Mouse (Mus musculus) embryonic facial prominence, embryonic 13.5 days (tissue): ENCODE results near the gene Sox13. TPM values are rescaled to one million over a fixed set of nuclear protein-coding genes. Genes with fewer than 3 reads are reported as not detected.

ENCODE experiments used
- ATAC-seq: fragments of 200-750 bp; cut with Nextera tagmentation; 2 replicates; pipeline ENCODE4 v1.8.0; 2017; ENCODE audit warnings: low read depth; ENCODE audit not compliant: insufficient number of reproducible peaks, insufficient read depth, low FRiP score, low TSS enrichment
- H3K27ac ChIP-seq: fragments of 300-500 bp; sonication (generic); 2 replicates; pipeline ENCODE4 v1.5.1; 2015; ENCODE audit warnings: moderate library complexity, mild to moderate bottlenecking, inconsistent platforms
- H3K27me3 ChIP-seq: fragments of 300-500 bp; sonication (generic); 2 replicates; pipeline ENCODE4 v1.6.1; 2015; ENCODE audit warnings: mild to moderate bottlenecking, inconsistent platforms
- H3K36me3 ChIP-seq: fragments of 300-500 bp; sonication (generic); 2 replicates; pipeline ENCODE4 v1.6.1; 2015; ENCODE audit warnings: mild to moderate bottlenecking, inconsistent platforms
- H3K4me1 ChIP-seq: fragments of 300-500 bp; sonication (generic); 2 replicates; pipeline ENCODE4 v1.6.1; 2015; ENCODE audit warnings: inconsistent platforms
- H3K4me2 ChIP-seq: fragments of 300-500 bp; sonication (generic); 2 replicates; pipeline ENCODE4 v1.6.1; 2015; ENCODE audit warnings: moderate library complexity, mild to moderate bottlenecking, inconsistent platforms
- H3K4me3 ChIP-seq: fragments of 300-500 bp; sonication (generic); 2 replicates; pipeline ENCODE4 v1.5.1; 2015; ENCODE audit warnings: mild to moderate bottlenecking, inconsistent platforms
- H3K9ac ChIP-seq: fragments of 300-500 bp; sonication (generic); 2 replicates; pipeline ENCODE4 v1.6.1; 2015; ENCODE audit warnings: mild to moderate bottlenecking, inconsistent platforms
- H3K9me3 ChIP-seq: fragments of 300-500 bp; sonication (generic); 2 replicates; pipeline ENCODE4 v1.6.1; 2016; ENCODE audit warnings: inconsistent platforms
- WGBS: fragments of 180-500 bp; shearing (Covaris S2); methylation state at CpG from one replicate; pipeline ENCODE4 v1.1.7; 2015; ENCODE audit warnings: mixed read lengths; 5-methylcytosine and 5-hydroxymethylcytosine counted together
- polyA plus RNA-seq: library from polyadenylated mRNA; unstranded; fragments of >200 nt; fragmentation: Nextera tagmentation; extraction: Ambion mirVana; gene quantifications from 2 replicates; pipeline ENCODE4 v1.2.1, GENCODE M21; 2015

Sox13 gene
- polyA plus RNA-seq, 1 experiment from 2014 or later, result 5.2 TPM

DNA sequence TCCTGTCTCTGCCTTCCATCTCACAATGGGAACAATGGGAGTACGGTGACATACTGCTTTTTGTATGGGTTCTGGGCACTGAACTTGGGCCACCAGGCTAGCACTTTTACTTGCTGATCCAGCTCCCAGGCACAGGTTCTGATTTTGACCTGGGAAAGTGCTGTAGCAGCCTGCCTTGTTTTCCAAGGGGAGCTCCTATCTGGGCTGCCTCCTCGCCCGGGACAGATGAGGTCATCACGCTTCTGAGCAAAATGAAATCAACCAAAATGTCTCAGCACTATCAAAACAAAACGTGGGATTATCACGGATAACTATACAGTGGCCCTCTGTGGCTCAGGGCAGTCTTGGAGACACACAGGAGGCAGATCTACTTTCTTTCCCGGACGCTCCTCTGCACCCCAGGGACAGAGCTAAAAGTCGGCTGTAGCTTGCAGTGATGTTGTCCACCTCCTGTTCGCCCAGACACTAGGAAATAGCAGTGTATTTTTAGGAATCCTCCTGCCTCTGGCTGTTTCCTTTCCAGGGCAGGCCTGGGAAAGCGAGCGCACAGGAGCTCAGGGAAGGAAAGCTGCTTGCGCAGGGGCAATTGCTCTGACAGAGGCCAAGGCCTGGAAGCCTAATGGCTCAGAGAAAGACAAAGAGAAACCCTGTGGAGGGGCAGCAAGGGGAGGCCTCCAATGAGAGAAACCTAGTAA is 27.8 kb upstream of the Sox13 start:
- no peak for ATAC-seq
- no peak overlapping the region for H3K4me3 ChIP-seq
- H3K27ac ChIP-seq, result no peak overlapping the region
- H3K4me1 ChIP-seq, result peaks cover 15% of the 10 kb centered on the region
- no peaks in the 10 kb centered on the region; the same call in 1 of the 2 replicates for H3K27me3 ChIP-seq
- H3K4me2 ChIP-seq, result no peak overlapping the region
- 40% methylated on average over 13 of the region's 13 CpGs for WGBS
- H3K36me3 ChIP-seq, result no peaks in the 10 kb centered on the region
- no peaks in the 10 kb centered on the region for H3K9me3 ChIP-seq
- H3K9ac ChIP-seq, result no peak overlapping the region

DNA sequence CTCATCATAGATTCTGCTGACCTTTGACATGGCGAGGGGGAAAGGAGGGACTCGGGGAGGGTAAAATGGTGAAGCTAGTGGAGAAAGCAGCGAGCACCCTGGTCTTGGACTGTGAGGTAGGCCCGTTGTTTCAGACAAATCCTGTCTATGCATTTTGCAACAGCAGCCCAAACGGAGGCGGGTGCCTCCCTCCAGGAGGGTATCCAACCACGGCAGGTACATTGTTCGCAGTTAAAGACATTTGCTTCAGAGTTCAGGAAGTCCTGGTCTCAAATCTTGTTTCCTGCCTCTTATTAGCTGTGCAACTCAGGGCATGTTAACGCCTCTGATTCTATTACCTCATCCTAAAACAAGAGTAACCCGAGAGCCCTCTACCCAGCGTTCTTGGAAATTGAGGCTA is 26.8 kb upstream of the Sox13 start:
- ATAC-seq, result no peak
- Histone ChIP-seq H3K27ac (no peak overlapping the region), H3K9me3 (no peaks in the 10 kb centered on the region), H3K4me1 (peaks cover 15% of the 10 kb centered on the region), H3K27me3 (no peaks in the 10 kb centered on the region; the same call in 1 of the 2 replicates), H3K4me3 (no peak overlapping the region), H3K36me3 (no peaks in the 10 kb centered on the region), H3K9ac (no peak overlapping the region), H3K4me2 (no peak overlapping the region)
- 51% methylated on average over 11 of the region's 11 CpGs for WGBS

DNA sequence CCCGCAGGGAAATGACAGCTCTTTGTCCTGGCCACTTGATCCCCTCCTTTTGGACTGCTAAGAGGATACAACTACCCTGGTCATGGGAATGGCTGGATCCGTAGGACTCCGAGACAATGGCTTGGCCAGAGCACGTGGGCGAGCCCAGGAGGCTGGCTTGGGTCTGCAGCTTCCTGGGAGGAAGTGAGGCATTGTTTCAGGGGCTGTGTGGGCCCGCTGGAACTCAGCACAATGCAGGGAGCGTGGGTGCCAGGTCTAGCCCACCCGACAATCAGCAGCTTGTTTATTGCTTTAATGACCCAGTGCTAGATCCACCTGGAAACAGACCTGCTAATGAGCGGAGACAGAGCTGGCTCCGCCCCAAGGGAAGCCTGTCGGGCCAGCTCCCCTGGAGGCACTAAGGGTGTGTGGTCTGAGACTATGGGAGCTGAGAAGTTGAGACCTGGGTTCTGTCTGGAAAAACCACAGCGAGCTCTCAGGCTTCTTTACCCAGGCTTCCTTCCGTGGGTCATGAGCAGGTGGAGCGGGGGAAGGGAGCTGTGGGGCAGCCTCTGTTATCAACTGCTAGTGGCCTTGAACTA is 24.3 kb upstream of the Sox13 start:
- Histone ChIP-seq H3K4me3 (no peak overlapping the region), H3K9ac (no peak overlapping the region), H3K4me2 (no peak overlapping the region), H3K9me3 (no peaks in the 10 kb centered on the region), H3K27ac (peak overlapping the region; percentile 36; the same call in 1 of the 2 replicates), H3K4me1 (peaks cover 15% of the 10 kb centered on the region), H3K36me3 (no peaks in the 10 kb centered on the region), H3K27me3 (no peaks in the 10 kb centered on the region; the same call in 1 of the 2 replicates)
- WGBS, result 31% methylated on average over 14 of the region's 14 CpGs
- ATAC-seq, result peak; percentile 59; the same call in 1 of the 2 replicates

DNA sequence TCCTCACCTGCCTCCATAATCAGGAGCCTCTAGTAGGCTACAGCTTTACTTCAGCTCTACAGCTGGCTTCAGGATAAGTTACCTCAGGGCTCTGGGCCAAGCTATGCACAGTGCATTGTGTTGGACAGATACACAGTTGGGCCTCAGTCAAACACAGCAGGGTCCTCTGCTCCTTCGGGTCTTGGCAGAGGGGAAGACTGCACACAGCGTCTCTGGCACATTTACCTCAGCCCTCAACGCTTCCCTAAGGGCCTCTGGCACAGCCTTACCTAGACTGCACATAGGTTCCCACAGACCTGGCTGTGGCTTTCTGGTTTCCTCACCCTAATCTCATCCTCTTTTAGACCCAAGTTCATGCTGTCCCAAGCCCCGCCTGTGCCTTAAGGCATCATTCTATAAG is 22.1 kb upstream of the Sox13 start:
- no peaks in the 10 kb centered on the region; the same call in 1 of the 2 replicates for H3K27me3 ChIP-seq
- WGBS, result 85% methylated on average over 4 of the region's 4 CpGs
- no peak overlapping the region for H3K9ac ChIP-seq
- no peak overlapping the region for H3K4me3 ChIP-seq
- H3K9me3 ChIP-seq, result peaks cover 4% of the 10 kb centered on the region; the same call in 1 of the 2 replicates
- ATAC-seq, result no peak
- H3K27ac ChIP-seq, result no peak overlapping the region
- no peak overlapping the region for H3K4me2 ChIP-seq
- peaks cover 7% of the 10 kb centered on the region; the same call in 1 of the 2 replicates for H3K4me1 ChIP-seq
- no peaks in the 10 kb centered on the region for H3K36me3 ChIP-seq

GRCm38 (mm10) chr1:133444315-133444714 is 20.1 kb upstream of the Sox13 start:
- no peaks in the 10 kb centered on the region; the same call in 1 of the 2 replicates for H3K27me3 ChIP-seq
- no peaks in the 10 kb centered on the region for H3K36me3 ChIP-seq
- ATAC-seq, result no peak
- H3K9me3 ChIP-seq, result peaks cover 4% of the 10 kb centered on the region; the same call in 1 of the 2 replicates
- H3K27ac ChIP-seq, result no peak overlapping the region
- no peak overlapping the region for H3K4me2 ChIP-seq
- H3K4me3 ChIP-seq, result no peak overlapping the region
- H3K4me1 ChIP-seq, result peaks cover 7% of the 10 kb centered on the region; the same call in 1 of the 2 replicates
- H3K9ac ChIP-seq, result no peak overlapping the region
- WGBS, result 84% methylated on average over 8 of the region's 8 CpGs

- Histone ChIP-seq H3K4me3 (no peak overlapping the region), H3K4me1 (peaks cover 14% of the 10 kb centered on the region), H3K27me3 (no peaks in the 10 kb centered on the region), H3K27ac (no peak overlapping the region), H3K4me2 (no peak overlapping the region), H3K9ac (no peak overlapping the region), H3K36me3 (no peaks in the 10 kb centered on the region), H3K9me3 (peaks cover under 1% of the 10 kb centered on the region; the same call in 1 of the 2 replicates)
- 51% methylated on average over 14 of the region's 14 CpGs for WGBS
- no peak for ATAC-seq
Measured at GRCm38 (mm10) chr1:133437916-133438683, 13.9 kb upstream of the Sox13 start.

DNA sequence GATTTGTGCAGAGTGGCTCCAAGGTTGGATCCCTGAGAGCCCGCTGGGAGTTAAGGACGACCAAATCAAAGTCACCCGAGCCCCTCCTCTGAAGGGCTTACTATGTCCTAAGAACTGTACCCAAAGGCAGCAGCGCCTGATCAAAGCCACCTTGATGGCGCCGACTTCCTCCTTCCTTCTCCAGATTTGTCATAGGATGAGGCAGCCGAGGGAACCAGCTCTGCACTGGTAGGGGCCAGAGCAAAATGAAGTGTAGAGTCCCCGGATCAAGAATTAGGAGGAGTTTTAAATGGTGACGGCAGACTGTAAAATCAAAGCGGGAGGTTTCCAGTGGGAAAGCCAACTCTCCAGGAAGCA is 10.6 kb upstream of the Sox13 start:
- 13% methylated on average over 10 of the region's 10 CpGs for WGBS
- Histone ChIP-seq H3K9ac (peak overlapping the region; percentile 55), H3K4me3 (peak overlapping the region; percentile 38), H3K27ac (no peak overlapping the region), H3K9me3 (peaks cover 3% of the 10 kb centered on the region; the same call in 1 of the 2 replicates), H3K4me1 (peaks cover 14% of the 10 kb centered on the region), H3K27me3 (no peaks in the 10 kb centered on the region), H3K4me2 (peak overlapping the region; percentile 61), H3K36me3 (no peaks in the 10 kb centered on the region)
- no peak for ATAC-seq

- Histone ChIP-seq H3K4me1 (peaks cover 14% of the 10 kb centered on the region), H3K9ac (peak overlapping the region; percentile 55), H3K9me3 (peaks cover 3% of the 10 kb centered on the region; the same call in 1 of the 2 replicates), H3K27ac (peak overlapping the region; percentile 22; the same call in 1 of the 2 replicates), H3K4me2 (peak overlapping the region; percentile 61), H3K36me3 (no peaks in the 10 kb centered on the region), H3K27me3 (no peaks in the 10 kb centered on the region), H3K4me3 (peak overlapping the region; percentile 38)
- ATAC-seq, result 0 out of 2 replicates have a peak, but pooled peaks have one; percentile 54
- 10% methylated on average over 12 of the region's 12 CpGs for WGBS
Measured at GRCm38 (mm10) chr1:133434018-133434755, 10.0 kb upstream of the Sox13 start.

GRCm38 (mm10) chr1:133432566-133432965 is 8.4 kb upstream of the Sox13 start:
- no peak overlapping the region for H3K4me2 ChIP-seq
- WGBS, result 15% methylated on average over 2 of the region's 2 CpGs
- H3K4me3 ChIP-seq, result no peak overlapping the region
- no peak for ATAC-seq
- no peak overlapping the region for H3K27ac ChIP-seq
- H3K36me3 ChIP-seq, result no peaks in the 10 kb centered on the region
- H3K9ac ChIP-seq, result no peak overlapping the region
- H3K4me1 ChIP-seq, result peaks cover 14% of the 10 kb centered on the region
- H3K27me3 ChIP-seq, result no peaks in the 10 kb centered on the region
- peaks cover 3% of the 10 kb centered on the region; the same call in 1 of the 2 replicates for H3K9me3 ChIP-seq

DNA sequence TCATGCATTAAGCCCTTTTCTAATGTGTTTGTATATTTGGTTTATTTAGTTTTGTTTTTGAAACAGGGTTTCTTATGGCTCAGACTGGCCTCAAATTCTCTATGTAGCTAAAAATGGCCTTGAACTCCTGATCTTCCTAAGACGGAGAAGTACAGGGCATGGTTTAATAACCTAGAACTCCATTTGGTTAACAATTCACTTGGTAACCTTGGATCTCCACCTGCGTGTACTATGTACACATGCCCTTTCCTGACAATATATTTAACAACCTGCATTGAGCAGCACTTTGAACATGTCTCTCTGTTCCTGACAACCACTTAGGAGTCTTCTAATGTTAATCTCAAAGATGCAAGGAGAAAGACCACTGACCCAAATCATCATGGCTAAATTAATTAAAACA is 7.0 kb upstream of the Sox13 start:
- Histone ChIP-seq H3K27me3 (no peaks in the 10 kb centered on the region), H3K27ac (no peak overlapping the region), H3K4me2 (no peak overlapping the region), H3K4me1 (peaks cover 14% of the 10 kb centered on the region), H3K9ac (no peak overlapping the region), H3K36me3 (no peaks in the 10 kb centered on the region), H3K9me3 (peaks cover 3% of the 10 kb centered on the region; the same call in 1 of the 2 replicates), H3K4me3 (no peak overlapping the region)
- ATAC-seq, result no peak
- WGBS, result 93% methylated on average over 2 of the region's 2 CpGs

- H3K4me3 ChIP-seq, result peak overlapping the region; percentile 73
- ATAC-seq, result no peak
- peak overlapping the region; percentile 99 for H3K4me2 ChIP-seq
- no peaks in the 10 kb centered on the region for H3K9me3 ChIP-seq
- H3K27ac ChIP-seq, result no peak overlapping the region
- WGBS, result 63% methylated on average over 4 of the region's 4 CpGs
- peaks cover 14% of the 10 kb centered on the region for H3K27me3 ChIP-seq
- no peak overlapping the region for H3K9ac ChIP-seq
- H3K4me1 ChIP-seq, result peaks cover 14% of the 10 kb centered on the region
- no peaks in the 10 kb centered on the region for H3K36me3 ChIP-seq
Measured at GRCm38 (mm10) chr1:133424547-133425140, 467 bp upstream of the Sox13 start.
